Mouse (Mus musculus): ENCODE results near the gene Umad1.
"Not testable (repeated sequence)": the region's sequence is repeated elsewhere in the genome, so short reads cannot be mapped to it uniquely, and the experiment has no call there.

Gene Umad1

GRCm38 (mm10) chr6:8316201-8316600, 57.1 kb downstream of the Umad1 start:
- DNase-seq (ENCODE audit: low spot score in 2 of 2) = no peak

DNA sequence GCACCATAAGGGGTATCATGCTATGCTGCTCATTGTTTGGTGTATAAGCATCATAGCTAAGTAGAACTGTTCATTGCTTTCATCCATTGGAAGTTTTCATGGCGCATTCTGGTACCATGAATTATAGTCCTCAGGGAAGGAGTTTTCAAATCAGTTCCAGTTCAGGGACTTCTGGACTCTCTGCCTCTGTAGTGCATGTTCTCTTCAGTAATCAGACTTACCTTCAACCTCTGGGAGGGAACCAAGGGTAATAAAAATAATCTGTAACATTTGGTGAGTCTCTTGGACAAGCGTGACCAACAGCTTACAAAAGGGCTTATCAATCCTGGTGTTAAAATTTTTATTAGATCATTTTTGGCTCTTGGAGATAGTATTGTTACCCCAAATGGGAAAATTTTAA, 60.5 kb downstream of the Umad1 start:
- no peak for DNase-seq (ENCODE audit: low spot score in 2 of 2)

- DNase-seq (ENCODE audit: low spot score in 2 of 2) = not testable (repeated sequence)
Observed at GRCm38 (mm10) chr6:8331496-8331895, 72.4 kb downstream of the Umad1 start.

GRCm38 (mm10) chr6:8333380-8333779, 74.3 kb downstream of the Umad1 start:
- DNase-seq (ENCODE audit: low spot score in 2 of 2) = no peak

DNA sequence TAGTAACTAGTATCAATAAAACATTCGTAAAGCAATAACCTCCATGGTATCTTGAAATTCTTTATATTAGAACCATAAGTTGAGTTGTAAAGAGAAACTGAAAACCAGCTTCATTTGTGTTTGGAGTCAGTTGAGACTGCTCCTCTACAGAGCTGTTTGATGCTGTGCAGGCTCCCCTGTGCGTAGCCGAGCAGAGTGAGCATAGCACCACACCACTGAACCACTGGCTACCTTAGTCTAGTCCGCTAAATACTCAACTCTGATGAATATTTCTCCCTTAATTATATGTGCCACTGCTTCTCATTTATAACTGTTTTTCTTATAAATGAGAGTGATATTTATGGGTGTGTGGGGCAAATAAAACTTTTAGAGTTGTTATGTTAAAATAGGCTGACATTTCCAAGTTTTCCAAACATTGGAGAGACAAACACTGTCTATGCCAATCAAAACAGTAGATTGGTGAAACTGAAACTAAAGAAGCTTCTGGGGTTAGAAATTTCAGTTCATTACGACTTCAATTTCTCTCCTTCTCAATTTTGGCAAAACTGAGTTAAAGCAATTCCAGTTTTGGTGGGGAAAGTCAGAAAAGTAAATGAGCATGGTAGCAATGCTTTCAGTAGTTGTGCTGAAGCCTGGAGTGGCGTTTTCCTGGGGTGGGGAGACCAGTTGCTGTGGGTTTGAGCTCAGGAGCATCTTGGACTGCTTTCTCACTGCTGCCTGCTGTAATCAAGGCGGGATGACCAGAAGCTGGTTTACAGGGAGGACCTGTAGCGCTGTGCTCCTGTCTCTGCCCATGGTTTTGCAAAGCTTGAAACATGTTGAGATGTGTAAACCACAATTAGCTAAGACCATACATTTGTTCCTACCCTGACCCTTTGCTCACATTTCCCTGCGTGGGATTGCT, 77.7 kb downstream of the Umad1 start:
- DNase-seq (ENCODE audit: low spot score in 2 of 2) = no peak

DNA sequence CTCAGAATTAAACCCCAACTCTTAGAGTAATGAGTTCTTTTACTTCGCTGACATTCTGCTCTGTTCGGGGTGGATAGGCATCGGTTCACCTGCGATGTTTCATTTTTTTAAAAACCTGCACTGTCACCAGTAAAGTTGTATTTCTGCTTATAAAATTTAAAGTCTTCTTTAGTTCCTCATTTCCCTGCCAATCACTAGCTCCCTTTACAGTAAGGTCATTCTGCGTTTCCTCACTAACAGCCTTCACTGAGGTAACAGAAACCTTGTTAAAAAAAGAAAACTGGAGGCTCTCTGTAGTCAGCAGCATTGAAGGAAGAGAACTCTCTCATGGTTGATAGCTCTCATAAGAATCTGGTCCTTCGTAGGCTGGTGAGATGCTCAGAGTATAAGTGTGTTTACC, 80.4 kb downstream of the Umad1 start:
- DNase-seq (ENCODE audit: low spot score in 2 of 2) = no peak

- DNase-seq (ENCODE audit: low spot score in 2 of 2) = no peak
Observed at GRCm38 (mm10) chr6:8343271-8343670, 84.2 kb downstream of the Umad1 start.

DNA sequence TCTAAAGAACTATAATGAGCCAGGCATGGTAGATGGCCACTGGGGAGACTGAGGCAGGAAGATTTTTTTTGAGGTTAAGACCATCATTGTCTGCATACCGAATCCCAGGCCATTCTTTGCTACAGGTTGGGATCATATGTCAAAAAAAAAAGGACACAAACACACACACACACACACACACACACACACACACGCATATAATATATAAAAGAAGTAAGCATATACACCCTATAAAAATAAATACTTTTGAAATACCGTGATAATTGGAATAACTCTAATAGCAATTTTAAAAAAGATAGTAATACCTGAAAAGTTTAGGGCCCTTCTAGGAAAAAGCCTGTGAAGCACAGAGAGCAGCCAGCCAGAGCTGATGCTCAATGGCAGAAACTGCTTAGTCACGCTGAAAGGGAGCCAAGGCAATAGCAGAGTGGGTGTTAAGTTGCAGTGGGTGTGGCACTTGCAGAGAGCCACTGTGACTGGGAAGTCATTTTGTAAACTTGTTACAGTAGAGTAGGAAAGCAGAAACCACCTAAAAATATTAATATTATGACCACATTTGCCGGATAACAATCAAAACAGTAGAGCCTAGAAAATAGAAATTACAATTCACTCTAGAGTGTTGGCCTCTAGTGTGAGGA, 86.2 kb downstream of the Umad1 start:
- no peak for DNase-seq (ENCODE audit: low spot score in 2 of 2)

- DNase-seq (ENCODE audit: low spot score in 2 of 2) = no peak
Observed at GRCm38 (mm10) chr6:8347154-8347553, 88.1 kb downstream of the Umad1 start.

GRCm38 (mm10) chr6:8348344-8348743, 89.3 kb downstream of the Umad1 start:
- DNase-seq (ENCODE audit: low spot score in 2 of 2) = no peak

DNA sequence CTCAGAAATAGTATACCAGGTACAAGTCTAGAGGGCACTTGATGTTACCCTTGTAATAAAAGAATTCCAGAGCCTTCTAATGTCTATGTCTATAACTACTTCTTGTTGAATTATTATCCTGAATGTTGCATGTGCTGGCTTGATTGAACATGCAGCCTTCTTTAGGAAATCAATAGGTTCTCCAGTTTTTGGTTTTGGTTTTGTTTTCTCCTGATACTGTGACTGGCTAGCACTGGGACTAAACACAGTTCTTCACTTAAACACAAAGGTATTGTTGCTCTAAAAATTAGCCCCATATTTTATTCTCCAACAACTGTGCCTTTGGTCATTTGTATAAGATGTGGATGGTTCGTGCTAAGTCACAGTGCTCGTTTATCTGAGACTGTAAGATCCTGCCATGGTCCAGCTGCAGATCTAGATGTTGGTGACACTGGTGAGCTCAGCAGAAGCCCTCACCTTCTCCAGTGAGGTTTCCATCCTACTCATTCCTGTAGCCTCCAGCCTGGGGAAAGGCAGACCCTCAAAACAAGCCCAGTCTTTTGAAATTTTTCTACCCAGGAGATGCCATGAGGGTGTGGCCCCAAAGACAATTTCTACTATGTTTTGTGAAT, 90.1 kb downstream of the Umad1 start:
- no peak for DNase-seq (ENCODE audit: low spot score in 2 of 2)

- no peak for DNase-seq (ENCODE audit: low spot score in 2 of 2)
Observed at GRCm38 (mm10) chr6:8351507-8351906, 92.4 kb downstream of the Umad1 start.

DNA sequence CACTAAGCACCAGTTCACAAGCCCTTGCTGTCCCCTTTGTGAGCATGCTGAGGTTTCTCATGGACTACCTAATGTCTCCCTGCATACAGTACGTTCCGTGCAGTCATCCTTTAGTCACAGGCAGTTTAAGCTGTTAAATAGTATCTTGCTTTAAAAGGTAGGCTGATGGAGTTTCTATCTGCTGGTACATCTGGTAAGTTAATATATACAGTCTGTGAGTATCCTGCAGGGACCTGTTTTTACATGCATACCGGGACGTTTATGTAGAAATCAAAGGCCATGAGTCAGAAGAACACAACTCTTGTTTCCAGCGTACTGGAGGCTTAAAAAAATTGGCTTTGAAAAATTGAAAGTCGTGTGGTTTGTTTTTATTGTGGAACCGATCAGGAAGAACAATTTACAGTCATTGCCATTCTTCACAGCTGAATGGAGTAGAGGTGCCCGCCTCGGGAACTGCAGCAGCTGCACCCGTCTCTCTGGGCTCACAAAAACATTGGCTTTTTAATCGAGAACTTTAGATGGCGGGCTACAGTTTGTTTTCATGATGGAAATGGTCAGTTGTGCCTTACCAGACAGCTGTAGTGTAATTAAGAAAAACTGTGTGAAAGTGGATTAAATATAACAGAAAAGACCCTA, 93.6 kb downstream of the Umad1 start:
- no peak for DNase-seq (ENCODE audit: low spot score in 2 of 2)

DNA sequence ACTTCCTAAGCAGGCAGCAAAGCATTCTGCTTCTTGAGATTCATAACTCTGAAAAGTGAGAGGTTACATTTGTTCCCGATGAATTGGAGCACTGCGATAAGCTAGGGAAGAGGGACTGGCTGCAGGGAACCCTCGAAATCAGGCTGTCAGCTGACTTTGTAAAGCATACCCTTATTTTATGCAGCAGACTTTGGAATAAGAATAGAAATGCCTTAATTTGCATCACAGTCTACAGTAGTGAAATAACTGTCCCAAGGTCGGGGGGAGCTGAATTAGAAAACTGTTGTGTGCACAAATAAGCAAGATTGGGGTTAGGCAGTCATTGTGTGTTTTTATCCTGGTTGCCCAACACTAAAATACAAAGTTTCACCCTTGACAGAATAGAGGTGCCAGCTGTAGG, 94.4 kb downstream of the Umad1 start:
- DNase-seq (ENCODE audit: low spot score in 2 of 2) = no peak

DNA sequence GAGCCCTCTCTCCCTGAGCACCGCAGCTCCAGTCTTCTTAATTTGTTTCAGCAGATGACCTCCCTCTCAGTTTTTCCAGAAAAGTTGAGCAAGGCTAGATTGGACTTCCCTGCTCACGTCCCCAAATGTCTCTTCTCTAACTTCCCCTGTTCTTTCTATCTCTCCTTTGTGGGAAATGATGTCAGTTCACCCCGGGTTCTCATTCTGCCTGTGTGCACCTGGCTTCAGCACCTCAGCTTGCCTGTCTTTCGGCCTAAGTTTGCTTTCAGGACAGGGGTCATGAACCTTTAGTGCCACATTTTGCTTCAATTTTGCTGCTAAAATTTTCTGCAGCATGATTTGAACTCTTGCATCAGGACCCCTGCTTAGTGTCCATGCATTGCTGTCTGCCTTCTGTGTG, 95.8 kb downstream of the Umad1 start:
- no peak for DNase-seq (ENCODE audit: low spot score in 2 of 2)

DNA sequence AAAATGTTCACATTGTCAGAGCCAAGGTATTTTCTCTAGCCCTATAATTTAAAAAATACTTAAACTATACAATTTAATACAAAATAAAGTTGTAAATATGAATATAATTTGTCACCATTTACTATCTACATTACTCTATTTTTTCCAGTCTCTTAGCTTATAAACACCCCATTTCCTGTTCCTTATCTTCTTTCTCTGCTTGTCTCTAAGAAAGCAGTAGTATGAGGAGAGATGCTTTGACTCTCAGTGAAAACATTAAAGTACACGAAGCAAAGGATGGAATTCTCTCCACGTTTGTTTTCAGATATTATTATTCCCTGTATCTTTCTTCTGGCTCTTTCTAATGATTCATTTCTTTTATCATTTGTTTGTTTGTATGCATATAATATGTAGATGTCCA, 99.1 kb downstream of the Umad1 start:
- no peak for DNase-seq (ENCODE audit: low spot score in 2 of 2)

DNA sequence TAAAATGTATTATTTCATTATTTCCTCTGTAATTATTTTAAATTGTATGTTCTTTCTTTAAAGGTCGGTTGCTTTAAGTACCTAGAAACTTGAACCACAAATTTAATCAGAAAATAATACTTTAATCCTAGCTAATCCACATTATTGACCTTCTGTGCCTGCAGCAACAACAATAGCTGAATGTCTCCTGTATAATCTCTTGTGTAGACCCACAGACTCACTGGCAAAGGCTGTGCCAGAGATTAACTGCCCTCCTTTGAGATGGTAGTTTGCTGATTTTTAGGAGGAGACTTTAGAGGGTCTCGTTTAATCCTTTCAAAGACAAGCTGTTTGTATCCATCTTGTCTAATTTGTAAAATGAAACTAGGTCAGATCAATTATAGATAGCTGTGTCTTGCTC, 99.7 kb downstream of the Umad1 start:
- no peak for DNase-seq (ENCODE audit: low spot score in 2 of 2)

GRCm38 (mm10) chr6:8360805-8361204, 101.7 kb downstream of the Umad1 start:
- DNase-seq (ENCODE audit: low spot score in 2 of 2) = no peak

GRCm38 (mm10) chr6:8364033-8364756, 105.1 kb downstream of the Umad1 start:
- DNase-seq (ENCODE audit: low spot score in 2 of 2) = no peak

DNA sequence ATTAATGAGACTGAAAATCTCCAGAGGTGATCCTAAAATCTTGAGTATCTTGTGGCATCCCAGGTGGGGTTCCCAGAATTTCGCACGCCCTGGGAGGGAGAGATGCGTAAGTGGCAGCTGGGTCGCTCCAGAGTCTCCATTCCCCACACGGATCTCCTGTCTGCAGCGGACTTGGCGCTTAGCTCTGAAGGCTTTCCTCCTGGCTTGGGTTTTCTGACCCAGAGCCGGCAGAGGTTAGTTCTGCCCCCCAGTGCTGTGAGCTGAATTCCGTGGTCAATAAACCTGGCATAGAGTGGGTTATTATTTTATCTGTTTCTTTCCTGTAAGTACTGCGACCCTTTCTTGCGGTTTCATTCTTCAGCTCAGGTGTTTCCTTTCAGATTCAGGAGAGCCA, 105.7 kb downstream of the Umad1 start:
- no peak for DNase-seq (ENCODE audit: low spot score in 2 of 2)

DNA sequence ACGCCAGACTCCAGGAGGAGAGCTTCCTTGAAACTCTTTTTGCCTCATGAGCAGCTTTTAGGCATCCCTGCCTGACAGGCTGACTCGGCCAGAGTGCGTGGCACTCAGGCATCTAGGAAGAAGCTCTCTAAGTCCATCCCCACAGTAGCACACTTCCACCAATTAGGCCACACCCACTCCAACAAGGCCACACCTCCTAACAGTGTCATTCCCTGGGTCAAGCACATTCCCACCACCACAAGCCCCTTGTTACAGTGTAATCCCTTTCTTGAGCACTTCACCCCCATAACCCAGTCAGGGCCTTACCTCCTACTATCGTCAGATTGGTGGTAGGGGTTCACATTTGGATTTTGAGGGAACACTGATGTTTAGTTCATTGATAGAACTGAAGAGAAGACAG, 108.6 kb downstream of the Umad1 start:
- DNase-seq (ENCODE audit: low spot score in 2 of 2) = no peak

All from frontal cortex, postnatal 10 days (tissue).